Mouse (Mus musculus) ES-E14 (cell line): ENCODE data around the gene Cse1l. TPM values are rescaled to one million over a fixed set of nuclear protein-coding genes. Genes with fewer than 3 reads are reported as not detected.

Source experiments
- DNase-seq: peaks from one replicate; pipeline ENCODE4 v3.0.0-alpha.2; 2013; ENCODE audit warnings: low read depth, low spot score
- H3K27ac ChIP-seq: 2 replicates; pipeline ENCODE4 v1.5.1; 2012; ENCODE audit warnings: low read depth, mild to moderate bottlenecking, low read length, moderate library complexity, mixed read lengths; ENCODE audit not compliant: poor library complexity, insufficient read depth, severe bottlenecking
- H3K36me3 ChIP-seq: 2 replicates; pipeline ENCODE4 v1.6.1; 2012; ENCODE audit warnings: mild to moderate bottlenecking, low read length, moderate library complexity, mixed read lengths; ENCODE audit not compliant: control insufficient read depth, poor library complexity, insufficient read depth, severe bottlenecking
- H3K4me1 ChIP-seq, 2 experiments: fragments of 150-350 bp in 1 of 2; sonication (generic) in 1 of 2; 2 replicates each; pipeline ENCODE4 v1.6.1; 2012; ENCODE audit warnings: low read length in 2 of 2, mild to moderate bottlenecking in 1 of 2, mixed read lengths in 1 of 2; ENCODE audit not compliant: control insufficient read depth in 2 of 2, insufficient read depth in 2 of 2, poor library complexity in 1 of 2
- H3K4me3 ChIP-seq, 2 experiments: fragments of 150-350 bp in 1 of 2; sonication (generic) in 1 of 2; 2 replicates each; pipeline ENCODE4 v1.5.1; 2012; ENCODE audit warnings: low read length in 2 of 2, low read depth in 1 of 2, mild to moderate bottlenecking in 1 of 2, mixed read lengths in 1 of 2; ENCODE audit not compliant: insufficient read depth in 1 of 2, poor library complexity in 1 of 2, severe bottlenecking in 1 of 2
- H3K9ac ChIP-seq: 2 replicates; pipeline ENCODE4 v1.6.1; 2012; ENCODE audit warnings: low read depth, mild to moderate bottlenecking, low read length, mixed read lengths; ENCODE audit not compliant: poor library complexity, insufficient read depth, severe bottlenecking
- H3K9me3 ChIP-seq: fragments of 150-350 bp; sonication (generic); 2 replicates; pipeline ENCODE4 v1.6.1; 2012; ENCODE audit warnings: low read depth, mild to moderate bottlenecking, low read length; ENCODE audit not compliant: control insufficient read depth, insufficient read depth
- CHD2 ChIP-seq: IDR thresholded peaks from 2 replicates; pipeline ENCODE4 v1.6.1; 2014; ENCODE audit warnings: mild to moderate bottlenecking, low read depth, low read length, inconsistent platforms
- HCFC1 ChIP-seq: IDR thresholded peaks from 2 replicates; pipeline ENCODE4 v1.6.1; 2012; ENCODE audit warnings: low read length, inconsistent platforms, borderline replicate concordance; ENCODE audit not compliant: insufficient read depth
- MAFK ChIP-seq: IDR thresholded peaks from 2 replicates; pipeline ENCODE4 v1.6.1; 2014; ENCODE audit warnings: mild to moderate bottlenecking, low read depth, low read length, inconsistent platforms; ENCODE audit not compliant: insufficient read depth
- ZC3H11A ChIP-seq: IDR thresholded peaks from 2 replicates; pipeline ENCODE4 v1.6.1; 2012; ENCODE audit warnings: low read depth, mild to moderate bottlenecking, inconsistent platforms, low read length, borderline replicate concordance
- ZNF384 ChIP-seq: IDR thresholded peaks from 2 replicates; pipeline ENCODE4 v1.6.1; 2012; ENCODE audit warnings: low read depth, low read length, inconsistent platforms
- in situ Hi-C, 2 experiments: fragments of 600-800 bp; cut with MboI; formaldehyde crosslinking; loops; one replicate each; pipeline ENCODE4 v1.15.1; 2025; ENCODE audit warnings: low sequenced_read_pairs in 2 of 2, inconsistent platforms in 1 of 2; ENCODE audit not compliant: unreplicated experiment in 2 of 2
- total RNA-seq: library from RNA; depleted of rRNA; stranded (reverse); fragments of 300-350 nt; gene quantifications from 2 replicates; pipeline ENCODE4 v1.2.3, GENCODE M21; 2012

Cse1l gene
- total RNA-seq, 1 experiment, result 140 TPM

DNA sequence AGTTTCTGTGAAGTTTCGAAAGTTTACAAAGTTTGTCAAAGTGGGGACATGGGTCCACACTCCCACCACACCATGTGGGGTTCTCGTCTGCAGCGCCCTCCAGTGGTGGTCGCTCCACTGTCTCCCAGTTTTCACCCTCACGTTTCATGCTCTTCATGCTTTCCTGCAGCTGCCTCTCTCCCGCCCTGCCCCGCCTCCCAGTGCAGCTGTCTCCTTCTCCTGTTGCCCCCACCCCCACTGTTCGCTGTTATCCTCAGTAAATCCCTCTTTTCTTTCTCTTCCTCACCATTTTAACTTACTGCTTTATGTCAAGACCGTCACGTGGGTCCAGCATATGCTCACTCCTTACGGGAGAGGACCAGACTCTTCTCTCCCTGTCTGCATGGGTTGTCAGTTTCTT, 18.0 kb upstream of the Cse1l start:
- TF ChIP-seq ZNF384 (no peak), HCFC1 (no peak), MAFK (no peak), ZC3H11A (no peak), CHD2 (no peak)
- H3K27ac ChIP-seq, result no peak overlapping the region
- H3K36me3 ChIP-seq, result peaks cover 14% of the 10 kb centered on the region
- H3K4me3 ChIP-seq, result no peak overlapping the region
- in situ Hi-C loops, result no loop called here
- no peaks in the 10 kb centered on the region for H3K9me3 ChIP-seq
- no peak overlapping the region for H3K9ac ChIP-seq
- peaks cover 0 to 13% of the 10 kb centered on the region in 2 experiments; a peak in 1 of 4 replicates for H3K4me1 ChIP-seq
- no peak for DNase-seq

- TF ChIP-seq ZC3H11A (no peak), HCFC1 (no peak), ZNF384 (no peak), MAFK (no peak), CHD2 (no peak)
- peaks cover 0 to 13% of the 10 kb centered on the region in 2 experiments; a peak in 1 of 4 replicates for H3K4me1 ChIP-seq
- DNase-seq, result no peak
- H3K9ac ChIP-seq, result peak overlapping the region; percentile 44; the same call in 1 of the 2 replicates
- peaks cover 20% of the 10 kb centered on the region for H3K36me3 ChIP-seq
- H3K9me3 ChIP-seq, result no peaks in the 10 kb centered on the region
- H3K4me3 ChIP-seq, result 0 out of 4 replicates have a peak overlapping the region, but pooled peaks of 1 of the 2 experiments have one; percentile 24
- no peak overlapping the region for H3K27ac ChIP-seq
- in situ Hi-C loops, result no loop called here
Observed at GRCm38 (mm10) chr2:166891366-166891880, 14.4 kb upstream of the Cse1l start.

- H3K36me3 ChIP-seq, result peaks cover 20% of the 10 kb centered on the region
- in situ Hi-C loops, result no loop called here
Observed at GRCm38 (mm10) chr2:166892158-166892680, 13.6 kb upstream of the Cse1l start.

GRCm38 (mm10) chr2:166893036-166893435, 12.8 kb upstream of the Cse1l start:
- Histone ChIP-seq H3K4me1 (peaks cover 0 to 12% of the 10 kb centered on the region in 2 experiments; a peak in 1 of 4 replicates), H3K27ac (no peak overlapping the region), H3K9ac (no peak overlapping the region), H3K9me3 (no peaks in the 10 kb centered on the region), H3K36me3 (peaks cover 20% of the 10 kb centered on the region), H3K4me3 (no peak overlapping the region)
- in situ Hi-C loops, result no loop called here
- DNase-seq, result no peak
- TF ChIP-seq ZC3H11A, result no peak
- no peak for TF ChIP-seq ZNF384
- TF ChIP-seq MAFK, result no peak
- no peak for TF ChIP-seq CHD2

More at GRCm38 (mm10) chr2:166892158-166892680, 13.6 kb upstream of the Cse1l start:
- H3K9ac ChIP-seq, result peak overlapping the region; percentile 49; the same call in 1 of the 2 replicates
- H3K9me3 ChIP-seq, result no peaks in the 10 kb centered on the region
- H3K4me1 ChIP-seq, result peaks cover 0 to 13% of the 10 kb centered on the region in 2 experiments; a peak in 1 of 4 replicates
- H3K4me3 ChIP-seq, result 0 out of 4 replicates have a peak overlapping the region, but pooled peaks of 1 of the 2 experiments have one; percentile 9
- no peak overlapping the region for H3K27ac ChIP-seq
- TF ChIP-seq CHD2 (no peak), ZC3H11A (no peak), ZNF384 (no peak), HCFC1 (no peak), MAFK (no peak)
- no peak for DNase-seq

DNA sequence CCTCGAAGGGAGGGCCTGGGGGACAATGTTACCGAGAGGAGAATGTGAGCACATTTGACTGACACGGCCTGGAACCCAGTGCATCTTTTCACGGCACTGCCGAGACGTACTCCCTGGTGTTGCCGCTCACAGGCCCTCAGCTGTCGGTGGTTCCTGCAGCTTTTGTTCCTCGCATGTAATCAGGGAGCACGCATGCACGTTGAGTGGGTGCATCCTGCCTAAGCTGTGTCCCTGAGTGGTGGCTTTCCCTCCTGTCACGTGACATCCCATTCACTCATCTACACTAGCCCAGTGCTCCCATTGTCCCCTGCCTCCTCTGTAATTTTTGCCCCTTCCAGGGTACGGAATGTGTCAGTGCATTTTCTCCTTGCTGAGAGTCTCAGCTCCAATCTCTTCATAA, 9.5 kb upstream of the Cse1l start:
- in situ Hi-C loops, result no loop called here

More for the DNA sequence above, 9.5 kb upstream of the Cse1l start:
- no peak overlapping the region for H3K27ac ChIP-seq
- H3K9me3 ChIP-seq, result no peaks in the 10 kb centered on the region
- no peak for DNase-seq
- H3K4me1 ChIP-seq, result peaks cover 0 to 15% of the 10 kb centered on the region in 2 experiments; a peak in 1 of 4 replicates
- H3K36me3 ChIP-seq, result peaks cover 16% of the 10 kb centered on the region
- no peak overlapping the region for H3K4me3 ChIP-seq
- H3K9ac ChIP-seq, result no peak overlapping the region
- TF ChIP-seq ZC3H11A, result no peak
- no peak for TF ChIP-seq ZNF384
- TF ChIP-seq HCFC1, result no peak
- no peak for TF ChIP-seq CHD2
- TF ChIP-seq MAFK, result no peak
